Mouse (Mus musculus): Measurements from ENCODE around the gene Svep1. TPM values are rescaled to one million over a fixed set of nuclear protein-coding genes. Genes with fewer than 3 reads are reported as not detected.

The Svep1 gene
- polyA plus RNA-seq, 1 experiment from 2014 or later: 17.6 TPM

DNA sequence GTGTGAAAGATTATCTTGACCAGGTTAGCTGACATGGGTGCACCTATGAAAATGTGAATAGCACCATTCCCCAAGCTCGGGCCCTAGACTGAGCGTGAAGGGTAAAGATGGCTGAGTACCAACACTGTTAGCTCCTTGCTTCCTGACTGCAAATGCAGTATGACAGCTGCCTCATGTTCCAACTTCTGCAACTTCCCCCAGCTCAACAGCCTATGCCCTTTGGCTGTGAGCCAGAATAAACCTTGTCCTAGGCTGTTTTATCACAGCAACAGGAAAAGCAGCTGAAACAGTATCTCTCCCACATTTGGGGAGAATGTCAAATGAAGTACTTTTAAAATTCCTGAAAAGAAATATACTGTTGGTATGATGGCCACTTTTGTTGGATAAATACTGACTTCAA lies 10.7 kb downstream of the Svep1 start:
- H3K9me3 ChIP-seq (ENCODE audit: low read depth, low read length): peaks cover 7% of the 10 kb centered on the region; the same call in 1 of the 2 replicates
- ATAC-seq (ENCODE audit: insufficient read depth): no peak
- H3K4me1 ChIP-seq (ENCODE audit: insufficient read depth): peaks cover 5% of the 10 kb centered on the region; the same call in 1 of the 2 replicates
- no peak overlapping the region for H3K9ac ChIP-seq
- TF ChIP-seq CTCF (IDR thresholded peaks at IDR 0.05; ENCODE audit: low read depth): no peak
- H3K4me3 ChIP-seq (ENCODE audit: low read depth, low read length): no peak overlapping the region
- H3K27ac ChIP-seq (ENCODE audit: low read depth): no peak overlapping the region
- WGBS: 73% methylated on average over 2 of the region's 2 CpGs
- no peak overlapping the region for H3K4me2 ChIP-seq
- H3K27me3 ChIP-seq (ENCODE audit: insufficient read depth, low read length): no peaks in the 10 kb centered on the region
- peak; percentile 76 for DNase-seq
- H3K36me3 ChIP-seq (ENCODE audit: insufficient read depth): 0 out of 2 replicates have a peak, but pooled peaks cover 2% of the 10 kb centered on the region

DNA sequence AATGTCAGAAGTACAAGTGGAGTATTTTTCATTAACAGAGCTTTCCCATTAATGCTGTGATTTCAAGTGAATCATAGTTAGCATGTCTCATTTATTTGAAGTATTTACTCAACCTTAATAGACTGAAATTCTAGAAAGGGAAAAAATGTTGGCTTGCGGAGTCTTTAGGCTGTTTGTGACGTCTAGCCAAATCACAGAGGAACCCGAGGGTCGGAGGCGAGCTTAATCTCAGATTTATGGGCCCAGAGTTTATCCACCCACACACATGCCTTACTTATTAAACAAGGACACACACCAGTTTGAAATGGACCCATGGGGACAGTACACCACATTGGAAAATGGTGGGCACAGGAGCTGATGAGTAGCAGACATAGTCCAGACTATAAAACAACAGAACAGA lies 17.4 kb downstream of the Svep1 start:
- DNase-seq (no peak), ATAC-seq (ENCODE audit: insufficient read depth) (no peak)
- no peaks in the 10 kb centered on the region for H3K9me3 ChIP-seq (ENCODE audit: low read depth, low read length)
- H3K4me3 ChIP-seq (ENCODE audit: low read depth, low read length): no peak overlapping the region
- H3K27ac ChIP-seq (ENCODE audit: low read depth): no peak overlapping the region
- H3K27me3 ChIP-seq (ENCODE audit: insufficient read depth, low read length): no peaks in the 10 kb centered on the region
- no peaks in the 10 kb centered on the region for H3K4me1 ChIP-seq (ENCODE audit: insufficient read depth)
- H3K9ac ChIP-seq: no peak overlapping the region
- 58% methylated on average over 5 of the region's 5 CpGs for WGBS
- TF ChIP-seq CTCF (IDR thresholded peaks at IDR 0.05; ENCODE audit: low read depth): no peak
- H3K4me2 ChIP-seq: no peak overlapping the region
- no peaks in the 10 kb centered on the region for H3K36me3 ChIP-seq (ENCODE audit: insufficient read depth)

DNA sequence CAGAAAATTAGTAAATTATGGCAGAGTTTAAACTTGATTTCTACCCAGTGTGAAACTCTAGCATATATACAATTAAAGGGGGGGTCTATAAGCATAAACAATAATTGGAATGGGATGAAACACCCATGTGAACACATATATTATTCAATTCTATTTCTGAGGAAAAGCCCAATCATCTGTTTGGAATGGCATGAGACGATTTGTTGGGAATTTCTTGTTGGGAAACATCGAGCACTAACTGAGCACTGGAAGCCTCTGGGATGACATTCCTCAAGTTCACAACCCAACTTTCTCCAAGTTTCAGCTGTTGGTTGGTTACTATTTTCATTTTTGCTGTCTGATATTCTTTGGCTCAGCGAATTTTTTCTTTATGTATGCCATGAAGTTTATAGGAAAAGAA lies 21.3 kb downstream of the Svep1 start:
- no peak for DNase-seq
- H3K27me3 ChIP-seq (ENCODE audit: insufficient read depth, low read length): no peaks in the 10 kb centered on the region
- no peaks in the 10 kb centered on the region for H3K9me3 ChIP-seq (ENCODE audit: low read depth, low read length)
- no peak for ATAC-seq (ENCODE audit: insufficient read depth)
- TF ChIP-seq CTCF (IDR thresholded peaks at IDR 0.05; ENCODE audit: low read depth): no peak
- H3K36me3 ChIP-seq (ENCODE audit: insufficient read depth): no peaks in the 10 kb centered on the region
- 55% methylated on average over 3 of the region's 3 CpGs for WGBS
- H3K4me2 ChIP-seq: no peak overlapping the region
- no peak overlapping the region for H3K9ac ChIP-seq
- peaks cover 4% of the 10 kb centered on the region; the same call in 1 of the 2 replicates for H3K4me1 ChIP-seq (ENCODE audit: insufficient read depth)
- H3K4me3 ChIP-seq (ENCODE audit: low read depth, low read length): no peak overlapping the region
- no peak overlapping the region; the same call in 1 of the 2 replicates for H3K27ac ChIP-seq (ENCODE audit: low read depth)

DNA sequence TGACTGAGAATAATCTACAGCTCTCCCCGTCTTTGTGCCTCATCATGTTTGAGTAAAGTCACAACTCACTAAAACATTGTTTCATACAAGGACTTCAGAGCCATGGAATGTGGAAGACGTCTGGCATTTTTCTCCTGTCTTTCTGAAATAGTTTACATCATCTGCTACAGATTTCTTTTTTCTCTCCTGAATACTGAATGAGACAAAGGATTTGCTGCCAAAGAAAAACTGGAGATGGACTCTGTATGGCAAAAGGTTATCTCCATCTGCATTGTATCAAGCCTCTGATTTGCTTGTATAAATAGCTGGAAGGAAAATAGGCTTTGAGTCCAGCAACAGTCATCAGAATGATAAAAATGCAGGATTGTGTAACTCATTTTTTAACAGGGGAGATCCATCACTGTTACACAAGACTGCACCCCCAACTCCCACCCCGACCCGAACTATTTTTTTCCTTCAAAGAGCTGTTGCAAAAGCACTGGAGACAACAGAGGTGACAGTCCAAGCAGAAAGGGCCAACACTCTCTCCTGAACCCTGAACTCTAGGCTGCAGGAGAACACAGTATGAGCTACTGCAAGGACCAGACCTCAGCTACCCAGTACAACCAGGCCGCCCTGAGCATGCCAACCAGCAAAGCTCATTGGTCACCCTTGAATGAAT lies 21.8 kb downstream of the Svep1 start:
- Histone ChIP-seq H3K27me3 (ENCODE audit: insufficient read depth, low read length) (no peaks in the 10 kb centered on the region), H3K4me2 (no peak overlapping the region), H3K4me3 (ENCODE audit: low read depth, low read length) (no peak overlapping the region), H3K4me1 (ENCODE audit: insufficient read depth) (peaks cover 4% of the 10 kb centered on the region; the same call in 1 of the 2 replicates), H3K27ac (ENCODE audit: low read depth) (no peak overlapping the region; the same call in 1 of the 2 replicates), H3K36me3 (ENCODE audit: insufficient read depth) (no peaks in the 10 kb centered on the region), H3K9ac (no peak overlapping the region), H3K9me3 (ENCODE audit: low read depth, low read length) (no peaks in the 10 kb centered on the region)
- 43% methylated on average over 5 of the region's 5 CpGs for WGBS
- TF ChIP-seq CTCF (IDR thresholded peaks at IDR 0.05; ENCODE audit: low read depth): no peak
- DNase-seq (peak; percentile 82), ATAC-seq (ENCODE audit: insufficient read depth) (peak; percentile 84)

DNA sequence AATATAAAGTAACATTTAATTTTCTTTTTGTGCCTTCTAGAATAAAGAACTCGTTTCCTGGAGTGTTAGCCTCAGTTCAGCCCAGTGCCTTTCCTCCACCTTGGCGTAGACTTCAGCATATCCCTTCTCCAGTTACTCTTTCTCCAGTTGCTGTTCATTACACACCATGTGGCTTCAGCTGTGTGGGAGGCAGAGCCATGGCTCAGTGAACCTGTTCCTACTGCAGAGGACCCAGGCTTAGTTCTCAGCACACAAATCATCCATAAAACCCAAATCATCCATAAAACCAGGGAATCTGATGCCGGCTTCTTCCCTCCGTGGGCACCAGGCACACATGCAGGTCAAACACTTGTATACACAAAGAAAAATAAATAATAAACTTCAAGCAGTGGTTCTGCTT lies 22.8 kb downstream of the Svep1 start:
- Histone ChIP-seq H3K4me3 (ENCODE audit: low read depth, low read length) (no peak overlapping the region), H3K27ac (ENCODE audit: low read depth) (no peak overlapping the region), H3K27me3 (ENCODE audit: insufficient read depth, low read length) (no peaks in the 10 kb centered on the region), H3K36me3 (ENCODE audit: insufficient read depth) (no peaks in the 10 kb centered on the region), H3K9me3 (ENCODE audit: low read depth, low read length) (no peaks in the 10 kb centered on the region), H3K4me2 (no peak overlapping the region), H3K9ac (no peak overlapping the region), H3K4me1 (ENCODE audit: insufficient read depth) (peaks cover 4% of the 10 kb centered on the region; the same call in 1 of the 2 replicates)
- ATAC-seq (ENCODE audit: insufficient read depth): no peak
- TF ChIP-seq CTCF (IDR thresholded peaks at IDR 0.05; ENCODE audit: low read depth): no peak
- 70% methylated on average over 4 of the region's 4 CpGs for WGBS
- DNase-seq: no peak

DNA sequence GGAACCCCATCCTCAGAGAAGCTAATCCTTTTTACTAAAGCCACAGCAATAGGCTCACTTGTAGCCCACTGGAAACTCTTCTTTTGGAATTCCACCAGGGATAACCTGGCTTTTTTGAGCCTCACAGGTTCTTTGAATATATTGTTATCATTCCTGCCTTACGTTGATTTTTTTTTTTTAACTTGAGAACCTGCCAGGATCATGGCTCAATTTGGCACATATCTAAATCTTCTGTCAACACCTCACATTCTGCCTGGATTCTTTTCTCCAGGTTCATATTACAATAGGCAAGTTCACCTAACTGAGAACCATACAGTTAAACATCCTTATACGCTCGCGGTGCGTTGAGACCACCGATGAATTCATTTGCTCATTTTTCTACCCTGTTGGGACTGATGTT lies 28.2 kb downstream of the Svep1 start:
- no peak for TF ChIP-seq CTCF (IDR thresholded peaks at IDR 0.05; ENCODE audit: low read depth)
- no peak for ATAC-seq (ENCODE audit: insufficient read depth)

DNA sequence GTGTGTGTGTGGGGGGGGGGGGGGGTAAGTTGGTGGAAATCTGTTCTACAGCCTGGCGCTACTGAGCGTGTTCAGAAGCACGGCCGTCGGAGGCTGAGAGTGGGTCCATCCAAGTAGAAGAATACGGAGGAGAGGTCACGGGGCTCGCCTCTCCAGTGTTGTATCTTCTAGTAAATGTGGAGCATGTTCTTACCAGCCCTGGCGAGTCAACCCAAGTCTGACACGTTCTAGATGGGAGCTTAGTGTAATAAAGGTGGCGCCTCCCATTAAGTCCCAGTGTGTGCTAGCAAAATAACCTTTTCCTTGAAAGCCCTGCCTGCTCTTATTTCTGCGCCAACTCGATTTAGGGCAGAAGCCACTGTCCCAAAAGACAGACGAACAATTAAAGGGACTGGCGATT lies 29.4 kb downstream of the Svep1 start:
- TF ChIP-seq CTCF (IDR thresholded peaks at IDR 0.05; ENCODE audit: low read depth): no peak
- H3K27ac ChIP-seq (ENCODE audit: low read depth): no peak overlapping the region
- 0 out of 2 replicates have a peak, but pooled peaks cover 2% of the 10 kb centered on the region for H3K36me3 ChIP-seq (ENCODE audit: insufficient read depth)
- ATAC-seq (ENCODE audit: insufficient read depth) (no peak), DNase-seq (no peak)
- H3K4me2 ChIP-seq: no peak overlapping the region
- no peaks in the 10 kb centered on the region for H3K27me3 ChIP-seq (ENCODE audit: insufficient read depth, low read length)
- no peaks in the 10 kb centered on the region for H3K9me3 ChIP-seq (ENCODE audit: low read depth, low read length)
- no peak overlapping the region for H3K4me3 ChIP-seq (ENCODE audit: low read depth, low read length)
- 89% methylated on average over 15 of the region's 15 CpGs for WGBS
- H3K4me1 ChIP-seq (ENCODE audit: insufficient read depth): no peaks in the 10 kb centered on the region
- no peak overlapping the region for H3K9ac ChIP-seq

More for the DNA sequence above, 28.2 kb downstream of the Svep1 start:
- H3K36me3 ChIP-seq (ENCODE audit: insufficient read depth): 0 out of 2 replicates have a peak, but pooled peaks cover under 1% of the 10 kb centered on the region
- no peaks in the 10 kb centered on the region for H3K4me1 ChIP-seq (ENCODE audit: insufficient read depth)
- H3K27me3 ChIP-seq (ENCODE audit: insufficient read depth, low read length): no peaks in the 10 kb centered on the region
- no peak overlapping the region for H3K9ac ChIP-seq
- no peak overlapping the region for H3K4me3 ChIP-seq (ENCODE audit: low read depth, low read length)
- no peaks in the 10 kb centered on the region for H3K9me3 ChIP-seq (ENCODE audit: low read depth, low read length)
- H3K27ac ChIP-seq (ENCODE audit: low read depth): no peak overlapping the region
- DNase-seq: peak; percentile 34
- 38% methylated on average over 6 of the region's 6 CpGs for WGBS
- no peak overlapping the region for H3K4me2 ChIP-seq

Measured in lung, embryonic 14.5 days (tissue).